Mouse (Mus musculus): ENCODE results near the gene Tm9sf3. TPM values are rescaled to one million over a fixed set of nuclear protein-coding genes. Genes with fewer than 3 reads are reported as not detected.
"Not testable (repeated sequence)": the region's sequence is repeated elsewhere in the genome, so short reads cannot be mapped to it uniquely, and the experiment has no call there.

Gene Tm9sf3
- 123 and 137 TPM in 2 replicates for polyA plus RNA-seq (2016; fragmentation: Nextera tagmentation; extraction: Ambion mirVana)

DNA sequence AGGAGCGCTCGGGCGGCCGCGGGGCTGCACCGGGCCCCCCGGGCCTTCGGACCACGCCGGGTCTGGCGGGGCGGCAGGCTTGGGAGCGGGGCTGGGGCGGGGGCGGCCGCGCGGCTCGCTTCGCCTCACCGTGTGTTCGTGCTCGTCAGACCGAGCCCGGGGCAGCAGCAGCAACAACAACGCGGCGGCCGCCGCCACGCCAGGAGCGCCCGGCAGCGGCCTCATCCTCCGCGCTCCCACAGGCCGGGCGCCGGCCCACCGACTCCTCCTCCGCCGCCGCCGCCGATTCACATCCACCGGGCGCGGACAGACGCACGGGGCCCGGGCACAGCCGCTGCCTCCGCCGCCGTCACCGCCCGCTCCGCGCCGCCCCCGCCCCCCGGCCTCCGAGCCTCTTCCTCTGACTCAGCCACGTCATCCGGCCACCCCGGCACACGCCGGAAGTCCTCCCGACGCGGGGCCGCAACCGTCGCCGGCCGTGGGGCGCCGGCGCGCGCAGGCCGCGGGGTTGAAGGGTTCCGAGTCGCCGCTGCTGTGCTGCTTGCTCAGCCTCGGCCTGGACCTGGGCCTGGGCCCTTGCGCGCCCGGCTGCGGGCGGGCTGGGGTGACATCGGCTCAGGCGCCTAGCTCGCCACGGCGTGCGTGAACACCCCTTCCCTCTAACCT is at the start of gene Tm9sf3:
TSS of gene Tm9sf3 (minus strand) at position 368 of the 666 bp plus-strand sequence.
- H3K9ac ChIP-seq = peak within 1 kb of the TSS; percentile 96
- no peaks in the 10 kb centered on the region for H3K9me3 ChIP-seq
- peak within 1 kb of the TSS; percentile 80 for H3K4me2 ChIP-seq (replicated peaks)
- H3K36me3 ChIP-seq = no peaks in the 10 kb centered on the region
- peak within 1 kb of the TSS; percentile 98 for H3K4me3 ChIP-seq
- H3K4me1 ChIP-seq = peaks cover 20% of the 10 kb centered on the region
- no peaks in the 10 kb centered on the region for H3K27me3 ChIP-seq (replicated peaks)
- H3K27ac ChIP-seq = peak within 1 kb of the TSS; percentile 93
- ATAC-seq (ENCODE audit: low FRiP score, low read depth) = peak; percentile 88
- under 1% methylated on average over 81 of the region's 98 CpGs for WGBS

DNA sequence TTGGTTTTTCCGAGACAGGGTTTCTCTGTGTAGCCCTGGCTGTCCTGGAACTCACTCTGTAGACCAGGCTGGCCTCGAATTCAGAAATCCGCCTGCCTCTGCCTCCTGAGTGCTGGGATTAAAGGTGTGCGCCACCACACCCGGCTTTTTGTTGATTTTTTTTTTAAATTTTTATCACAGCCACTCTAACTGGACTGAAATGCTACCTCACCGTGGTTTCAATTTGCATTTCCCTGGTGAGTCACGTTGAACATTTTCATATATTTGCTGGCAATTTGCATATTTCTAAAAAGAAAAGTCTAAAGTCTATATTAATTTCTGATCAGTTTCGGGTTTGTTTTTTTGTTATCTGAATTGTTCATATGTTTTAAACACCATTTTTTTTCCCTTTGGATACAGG is 48.8 kb upstream of the Tm9sf3 start:
- H3K27me3 ChIP-seq (replicated peaks); H3K4me1 ChIP-seq; H3K4me3 ChIP-seq; H3K9ac ChIP-seq; ATAC-seq (ENCODE audit: low FRiP score, low read depth); H3K9me3 ChIP-seq; H3K36me3 ChIP-seq; H3K4me2 ChIP-seq (replicated peaks); H3K27ac ChIP-seq: not testable (repeated sequence)
- WGBS = 94% methylated on average over 8 of the region's 8 CpGs

DNA sequence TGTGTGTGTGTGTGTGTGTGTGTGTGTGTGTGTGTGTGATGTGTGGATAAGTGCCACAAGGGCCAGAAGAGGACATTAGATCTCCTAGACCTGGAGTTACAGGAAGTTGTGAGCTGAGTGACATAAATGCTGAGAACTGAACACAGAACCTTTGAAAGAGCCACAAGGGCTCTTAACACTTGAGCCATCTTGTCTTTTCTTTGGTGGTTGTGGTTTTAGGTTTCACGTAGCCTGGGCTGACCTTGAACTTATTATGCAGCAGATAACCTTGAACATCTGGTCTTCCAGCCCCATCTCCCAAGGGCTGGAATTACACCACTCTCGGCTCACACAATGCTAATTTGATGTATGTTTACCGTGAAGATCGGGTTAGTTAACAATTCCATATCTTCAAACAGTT is 48.2 kb upstream of the Tm9sf3 start:
- Histone ChIP-seq H3K4me1 (peaks cover 6% of the 10 kb centered on the region), H3K4me3 (no peak overlapping the region), H3K4me2 (replicated peaks) (no peak overlapping the region), H3K9me3 (no peaks in the 10 kb centered on the region), H3K27me3 (replicated peaks) (no peaks in the 10 kb centered on the region), H3K36me3 (no peaks in the 10 kb centered on the region), H3K27ac (no peak overlapping the region), H3K9ac (no peak overlapping the region)
- WGBS = 81% methylated on average over 4 of the region's 4 CpGs
- no peak for ATAC-seq (ENCODE audit: low FRiP score, low read depth)

DNA sequence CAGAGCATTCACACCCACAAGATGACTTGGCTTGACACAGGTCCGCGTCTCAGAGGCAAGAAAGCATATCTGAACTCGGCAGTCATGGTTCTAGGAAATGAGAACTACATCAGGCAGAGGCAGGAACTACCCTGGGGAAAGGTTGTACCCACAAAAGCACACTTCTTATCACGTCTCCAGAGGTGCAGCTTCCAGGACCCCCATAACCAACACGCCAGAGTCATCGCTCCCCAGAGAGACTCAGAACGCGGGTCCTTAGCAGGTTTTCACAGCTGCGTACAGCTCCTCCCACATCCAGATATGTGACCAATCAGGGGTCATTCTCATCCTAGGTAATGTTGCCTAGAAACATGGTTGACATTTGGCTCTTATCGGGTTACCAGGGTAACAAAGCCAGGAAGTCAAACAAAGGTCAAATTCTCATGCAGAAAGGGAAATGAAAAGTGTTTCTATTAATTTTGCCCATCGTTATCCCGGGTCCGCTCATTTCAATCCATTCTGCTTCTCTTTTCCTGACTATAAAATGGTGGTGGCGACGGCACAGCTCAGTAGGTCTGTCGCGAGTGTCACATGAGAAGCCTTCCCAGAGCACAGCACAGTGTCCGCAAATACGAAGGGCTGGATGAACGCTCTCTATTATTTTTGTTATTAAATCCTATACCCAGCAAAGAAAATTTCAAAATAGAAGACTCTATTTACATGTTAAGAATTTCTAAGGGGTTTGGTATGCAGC is 47.3 kb upstream of the Tm9sf3 start:
- Histone ChIP-seq H3K4me3 (peak overlapping the region; percentile 27), H3K36me3 (no peaks in the 10 kb centered on the region), H3K4me1 (peaks cover 6% of the 10 kb centered on the region), H3K4me2 (replicated peaks) (peak overlapping the region; percentile 56), H3K9ac (no peak overlapping the region), H3K27ac (no peak overlapping the region), H3K27me3 (replicated peaks) (no peaks in the 10 kb centered on the region), H3K9me3 (no peaks in the 10 kb centered on the region)
- WGBS = 32% methylated on average over 20 of the region's 20 CpGs
- ATAC-seq (ENCODE audit: low FRiP score, low read depth) = peak; percentile 71

DNA sequence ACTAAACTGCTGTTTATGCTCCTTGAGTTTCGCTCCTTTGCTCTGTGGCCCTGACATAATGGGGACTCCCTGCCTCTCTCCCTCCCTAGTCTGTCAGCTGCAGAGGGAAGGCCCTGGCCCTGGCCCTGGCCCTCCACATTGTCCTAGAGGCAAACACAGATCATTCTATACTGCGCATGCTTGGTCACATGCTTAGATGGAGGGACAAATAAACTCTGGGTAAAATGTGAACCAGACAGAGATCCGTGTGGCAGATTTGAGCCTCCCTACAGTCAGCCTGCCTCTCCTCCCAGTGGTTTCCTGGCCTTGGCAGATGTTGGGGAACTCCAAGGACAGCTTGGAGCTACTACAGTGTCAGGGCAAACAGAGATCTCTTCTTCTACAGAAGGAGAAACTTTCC is 40.1 kb upstream of the Tm9sf3 start:
- H3K36me3 ChIP-seq = no peaks in the 10 kb centered on the region
- 73% methylated on average over 3 of the region's 3 CpGs for WGBS

DNA sequence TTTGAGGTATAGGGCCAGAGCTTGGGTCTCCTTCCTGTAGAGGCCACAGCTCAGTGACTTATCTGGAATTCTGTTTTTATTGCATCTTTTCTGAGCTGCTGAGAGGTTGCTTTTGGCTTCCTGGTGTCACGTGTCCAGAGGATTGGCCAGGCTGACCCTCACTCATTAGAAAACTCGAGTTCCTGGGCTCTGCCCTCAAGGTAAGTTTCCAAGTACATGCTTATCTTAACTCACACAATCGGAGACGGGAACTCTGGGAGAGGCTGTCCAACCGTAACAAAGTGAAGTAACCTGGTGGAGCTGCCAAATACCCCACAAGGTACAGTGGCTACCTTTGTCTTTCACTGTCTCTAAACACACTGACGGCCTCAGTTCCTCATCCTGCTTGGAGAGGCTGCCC is 39.6 kb upstream of the Tm9sf3 start:
- no peak for ATAC-seq (ENCODE audit: low FRiP score, low read depth)
- Histone ChIP-seq H3K4me1 (0 out of 2 replicates have a peak, but pooled peaks cover 5% of the 10 kb centered on the region), H3K27me3 (replicated peaks) (no peaks in the 10 kb centered on the region; the same call in none of the 2 replicates), H3K4me3 (no peak overlapping the region), H3K9me3 (no peaks in the 10 kb centered on the region), H3K27ac (no peak overlapping the region), H3K4me2 (replicated peaks) (no peak overlapping the region), H3K9ac (no peak overlapping the region), H3K36me3 (no peaks in the 10 kb centered on the region)
- 83% methylated on average over 6 of the region's 6 CpGs for WGBS

More for the DNA sequence above, 40.1 kb upstream of the Tm9sf3 start:
- 0 out of 2 replicates have a peak, but pooled peaks cover 5% of the 10 kb centered on the region for H3K4me1 ChIP-seq
- H3K4me3 ChIP-seq = no peak overlapping the region
- H3K27me3 ChIP-seq (replicated peaks) = no peaks in the 10 kb centered on the region; the same call in none of the 2 replicates
- H3K9ac ChIP-seq = no peak overlapping the region
- no peak overlapping the region for H3K27ac ChIP-seq
- H3K9me3 ChIP-seq = no peaks in the 10 kb centered on the region
- no peak overlapping the region for H3K4me2 ChIP-seq (replicated peaks)
- ATAC-seq (ENCODE audit: low FRiP score, low read depth) = no peak

DNA sequence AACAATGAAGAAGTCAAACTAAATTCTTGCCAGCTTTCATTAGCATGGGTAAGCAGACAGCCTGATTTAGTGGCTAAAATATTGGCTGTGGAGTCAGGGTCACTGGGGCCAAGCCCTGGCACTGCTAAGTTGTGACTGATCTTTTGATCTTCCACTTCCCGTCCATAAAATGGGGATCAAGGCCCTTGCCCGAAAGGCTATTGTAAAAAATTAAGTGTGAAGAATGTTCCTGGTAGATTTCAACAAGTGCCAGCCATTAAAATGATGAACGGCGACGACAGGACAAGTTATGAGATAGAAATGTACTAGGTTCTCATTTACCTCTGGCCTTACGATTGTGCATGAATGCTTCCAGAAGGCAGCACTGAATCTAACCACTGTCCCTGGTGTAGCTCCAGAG is 38.1 kb upstream of the Tm9sf3 start:
- Histone ChIP-seq H3K4me1 (0 out of 2 replicates have a peak, but pooled peaks cover 5% of the 10 kb centered on the region), H3K36me3 (no peaks in the 10 kb centered on the region), H3K4me3 (no peak overlapping the region), H3K4me2 (replicated peaks) (no peak overlapping the region), H3K9ac (no peak overlapping the region), H3K27ac (no peak overlapping the region), H3K9me3 (no peaks in the 10 kb centered on the region), H3K27me3 (replicated peaks) (no peaks in the 10 kb centered on the region; the same call in none of the 2 replicates)
- ATAC-seq (ENCODE audit: low FRiP score, low read depth) = no peak
- 49% methylated on average over 6 of the region's 6 CpGs for WGBS

DNA sequence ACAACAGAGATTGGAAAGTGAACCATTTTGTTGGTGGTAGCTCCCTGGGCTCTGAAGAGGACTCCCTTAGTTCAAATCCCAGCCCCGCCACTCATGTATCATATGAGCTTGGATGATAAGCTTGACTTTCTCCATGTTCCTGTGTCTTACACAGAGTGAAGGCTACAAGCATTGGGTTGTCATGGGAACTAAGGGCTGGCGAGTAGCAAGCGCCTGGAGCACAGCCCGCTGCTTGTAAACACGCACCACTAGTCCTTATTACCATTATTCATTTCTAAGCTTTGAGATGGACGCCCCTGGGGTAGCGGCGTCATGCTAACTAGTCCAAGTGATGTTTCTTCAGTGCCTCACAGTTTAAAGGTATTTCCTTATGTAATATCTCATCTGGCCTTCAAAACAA is 35.6 kb upstream of the Tm9sf3 start:
- no peak overlapping the region for H3K27ac ChIP-seq
- no peak overlapping the region for H3K4me3 ChIP-seq
- H3K27me3 ChIP-seq (replicated peaks) = no peaks in the 10 kb centered on the region; the same call in none of the 2 replicates
- H3K9ac ChIP-seq = no peak overlapping the region
- ATAC-seq (ENCODE audit: low FRiP score, low read depth) = no peak
- 0 out of 2 replicates have a peak, but pooled peaks cover 5% of the 10 kb centered on the region for H3K4me1 ChIP-seq
- no peaks in the 10 kb centered on the region for H3K36me3 ChIP-seq
- 83% methylated on average over 8 of the region's 8 CpGs for WGBS
- no peaks in the 10 kb centered on the region for H3K9me3 ChIP-seq
- no peak overlapping the region for H3K4me2 ChIP-seq (replicated peaks)

DNA sequence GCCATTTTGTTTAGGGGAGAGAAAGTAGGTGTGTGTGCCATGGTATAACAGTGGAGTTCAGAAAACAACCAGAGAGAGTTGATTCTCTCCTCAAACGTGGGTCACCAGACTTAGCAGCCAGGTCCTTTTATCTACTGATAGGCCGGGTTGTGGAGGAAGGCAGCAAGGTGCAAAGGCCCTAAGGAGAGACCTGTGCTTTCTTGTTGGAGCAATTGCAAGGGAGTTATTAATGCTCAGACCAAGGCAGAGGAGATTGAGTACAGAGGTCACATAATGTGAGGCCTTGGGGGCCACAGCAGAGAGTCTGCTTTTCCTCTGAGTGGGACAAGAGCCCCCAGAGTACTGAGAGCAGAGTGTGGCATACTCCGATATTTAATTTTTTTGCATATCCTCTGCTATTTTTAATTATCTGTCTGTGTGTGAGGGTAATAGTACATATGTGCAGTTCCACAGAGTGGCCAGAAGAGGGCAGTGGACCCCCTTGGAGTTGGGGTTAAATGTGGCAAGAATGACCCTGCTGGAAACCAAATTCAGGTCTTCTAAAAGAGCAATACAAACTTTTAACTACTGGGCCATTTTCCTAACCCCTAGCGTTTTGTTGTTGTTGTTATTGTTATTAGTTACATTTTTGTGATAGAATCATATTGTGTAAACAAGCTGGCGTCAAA is 27.3 kb upstream of the Tm9sf3 start:
- H3K9ac ChIP-seq = no peak overlapping the region
- H3K4me2 ChIP-seq (replicated peaks) = no peak overlapping the region
- no peaks in the 10 kb centered on the region for H3K9me3 ChIP-seq
- H3K4me3 ChIP-seq = no peak overlapping the region
- 62% methylated on average over 5 of the region's 5 CpGs for WGBS
- no peaks in the 10 kb centered on the region for H3K27me3 ChIP-seq (replicated peaks)
- H3K36me3 ChIP-seq = no peaks in the 10 kb centered on the region
- no peak for ATAC-seq (ENCODE audit: low FRiP score, low read depth)
- no peak overlapping the region for H3K27ac ChIP-seq
- no peaks in the 10 kb centered on the region for H3K4me1 ChIP-seq

DNA sequence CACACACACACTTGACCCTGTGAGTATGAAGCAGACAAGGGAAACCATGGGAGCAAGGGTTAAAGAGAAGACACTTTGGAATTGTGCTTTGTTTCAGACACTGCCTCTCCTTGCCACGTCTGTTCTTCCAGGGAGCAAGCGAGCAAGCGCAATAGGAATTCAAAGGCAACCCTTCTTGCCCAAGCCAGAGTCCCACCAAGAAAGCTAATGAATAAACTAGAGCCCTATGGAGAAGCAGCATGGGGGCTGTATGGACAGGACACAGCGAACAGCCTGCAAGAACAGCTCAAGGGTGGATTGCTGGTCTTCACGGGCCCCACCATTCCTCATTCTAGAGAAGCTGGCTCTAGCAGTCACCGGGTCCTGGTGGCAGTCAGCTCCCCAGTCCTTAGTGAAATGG is 24.8 kb upstream of the Tm9sf3 start:
- WGBS = 65% methylated on average over 6 of the region's 6 CpGs
- ATAC-seq (ENCODE audit: low FRiP score, low read depth) = no peak
- Histone ChIP-seq H3K9me3 (no peaks in the 10 kb centered on the region), H3K9ac (no peak overlapping the region), H3K27ac (no peak overlapping the region), H3K36me3 (no peaks in the 10 kb centered on the region), H3K4me1 (no peaks in the 10 kb centered on the region), H3K27me3 (replicated peaks) (no peaks in the 10 kb centered on the region), H3K4me3 (no peak overlapping the region), H3K4me2 (replicated peaks) (no peak overlapping the region)

DNA sequence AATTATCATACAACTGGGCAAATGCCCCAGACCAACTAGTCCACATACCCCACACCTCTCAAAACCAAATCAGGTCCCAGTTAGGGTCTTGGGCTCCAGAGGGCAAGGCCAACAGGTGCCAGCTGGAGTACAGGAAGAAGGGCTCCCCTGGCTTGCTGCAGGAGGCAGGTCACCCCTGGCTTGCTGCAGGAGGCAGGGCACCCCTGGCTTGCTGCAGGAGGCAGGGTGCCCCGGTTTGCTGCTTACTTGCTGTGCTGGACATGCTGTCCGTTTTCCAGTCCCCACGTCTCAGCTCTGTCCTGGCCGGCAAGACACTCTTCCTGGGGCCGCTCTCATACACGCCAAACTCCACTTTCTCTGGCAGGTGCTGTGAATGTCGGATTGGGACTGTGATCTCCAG is 23.4 kb upstream of the Tm9sf3 start:
- WGBS = 89% methylated on average over 7 of the region's 7 CpGs
- H3K36me3 ChIP-seq = no peaks in the 10 kb centered on the region
- no peaks in the 10 kb centered on the region for H3K9me3 ChIP-seq
- ATAC-seq (ENCODE audit: low FRiP score, low read depth) = no peak
- H3K9ac ChIP-seq = no peak overlapping the region
- H3K27ac ChIP-seq = no peak overlapping the region
- no peak overlapping the region for H3K4me3 ChIP-seq
- no peaks in the 10 kb centered on the region for H3K27me3 ChIP-seq (replicated peaks)
- H3K4me2 ChIP-seq (replicated peaks) = no peak overlapping the region
- no peaks in the 10 kb centered on the region for H3K4me1 ChIP-seq

DNA sequence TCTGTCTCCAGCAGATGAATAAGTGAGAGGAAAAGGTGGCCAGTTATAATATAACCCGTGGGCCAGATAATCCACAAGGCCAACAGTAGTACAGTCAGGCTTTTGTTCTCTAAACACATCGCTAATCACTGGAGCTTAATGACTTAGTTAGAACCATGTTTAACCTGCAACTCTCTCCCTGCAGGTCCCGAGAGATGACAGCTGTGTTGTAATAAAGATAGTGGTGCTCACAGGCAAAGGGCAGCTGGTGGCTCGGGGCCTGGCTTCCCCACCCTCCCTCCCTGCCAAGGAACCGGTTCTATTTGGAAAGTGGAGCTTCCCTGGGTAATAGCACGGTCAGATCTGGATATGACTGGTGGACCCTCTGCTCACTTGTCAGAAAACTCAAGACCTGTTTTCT is 20.7 kb upstream of the Tm9sf3 start:
- Histone ChIP-seq H3K27ac (no peak overlapping the region), H3K9ac (no peak overlapping the region), H3K36me3 (no peaks in the 10 kb centered on the region), H3K9me3 (no peaks in the 10 kb centered on the region), H3K4me2 (replicated peaks) (no peak overlapping the region), H3K27me3 (replicated peaks) (no peaks in the 10 kb centered on the region), H3K4me1 (no peaks in the 10 kb centered on the region), H3K4me3 (no peak overlapping the region)
- 49% methylated on average over 6 of the region's 6 CpGs for WGBS
- no peak for ATAC-seq (ENCODE audit: low FRiP score, low read depth)
